Mouse (Mus musculus) heart, embryonic 12.5 days (tissue): Measurements from ENCODE around the gene Bbx. TPM values are rescaled to one million over a fixed set of nuclear protein-coding genes. Genes with fewer than 3 reads are reported as not detected.
A peak's percentile ranks its signal among the peaks of the same experiment; 100 is the strongest.

Experiments used
- ATAC-seq: fragments of 200-750 bp; cut with Nextera tagmentation; 2 replicates; pipeline ENCODE4 v1.8.0; 2017; ENCODE audit warnings: moderate TSS enrichment, moderate library complexity; ENCODE audit not compliant: insufficient number of reproducible peaks, low FRiP score
- H3K27ac ChIP-seq: fragments of 300-500 bp; sonication (generic); 2 replicates; pipeline ENCODE4 v1.5.1; 2016; ENCODE audit warnings: mild to moderate bottlenecking, moderate library complexity; ENCODE audit not compliant: poor library complexity, severe bottlenecking
- H3K27me3 ChIP-seq: fragments of 300-500 bp; sonication (generic); replicated peaks from 2 replicates; pipeline ENCODE4 v1.6.1; 2016; ENCODE audit warnings: mild to moderate bottlenecking, moderate library complexity
- H3K36me3 ChIP-seq: fragments of 300-500 bp; sonication (generic); 2 replicates; pipeline ENCODE4 v1.6.1; 2016; ENCODE audit warnings: mild to moderate bottlenecking, moderate library complexity
- H3K4me1 ChIP-seq: fragments of 300-500 bp; sonication (generic); replicated peaks from 2 replicates; pipeline ENCODE4 v1.6.1; 2016; ENCODE audit warnings: mild to moderate bottlenecking
- H3K4me2 ChIP-seq: fragments of 300-500 bp; sonication (generic); 2 replicates; pipeline ENCODE4 v1.6.1; 2016; ENCODE audit warnings: mild to moderate bottlenecking, moderate library complexity
- H3K4me3 ChIP-seq: fragments of 300-500 bp; sonication (generic); 2 replicates; pipeline ENCODE4 v1.5.1; 2016; ENCODE audit warnings: mild to moderate bottlenecking
- H3K9ac ChIP-seq: fragments of 300-500 bp; sonication (generic); 2 replicates; pipeline ENCODE4 v1.6.1; 2016; ENCODE audit warnings: mild to moderate bottlenecking, moderate library complexity
- H3K9me3 ChIP-seq: fragments of 300-500 bp; sonication (generic); replicated peaks from 2 replicates; pipeline ENCODE4 v1.6.1; 2016; ENCODE audit warnings: mild to moderate bottlenecking, moderate library complexity
- WGBS: fragments of 180-500 bp; shearing (Covaris S2); methylation state at CpG from one replicate; pipeline ENCODE4 v1.1.7; 2016; 5-methylcytosine and 5-hydroxymethylcytosine counted together
- polyA plus RNA-seq: library from polyadenylated mRNA; unstranded; fragments of >200 nt; fragmentation: Nextera tagmentation; extraction: Ambion mirVana; gene quantifications from 2 replicates; pipeline ENCODE4 v1.2.1, GENCODE M21; 2016

Bbx gene
- polyA plus RNA-seq, 1 experiment from 2014 or later = 37.7 TPM

- Histone ChIP-seq H3K27me3 (no peaks in the 10 kb centered on the region), H3K4me3 (no peak overlapping the region), H3K27ac (no peak overlapping the region), H3K9ac (no peak overlapping the region), H3K4me2 (no peak overlapping the region), H3K36me3 (0 out of 2 replicates have a peak, but pooled peaks cover 5% of the 10 kb centered on the region), H3K4me1 (peaks cover 20% of the 10 kb centered on the region), H3K9me3 (no peaks in the 10 kb centered on the region)
- ATAC-seq = no peak
- 81% methylated on average over 4 of the region's 4 CpGs for WGBS
Observed at GRCm38 (mm10) chr16:50398564-50398963, 33.6 kb downstream of the Bbx start.

DNA sequence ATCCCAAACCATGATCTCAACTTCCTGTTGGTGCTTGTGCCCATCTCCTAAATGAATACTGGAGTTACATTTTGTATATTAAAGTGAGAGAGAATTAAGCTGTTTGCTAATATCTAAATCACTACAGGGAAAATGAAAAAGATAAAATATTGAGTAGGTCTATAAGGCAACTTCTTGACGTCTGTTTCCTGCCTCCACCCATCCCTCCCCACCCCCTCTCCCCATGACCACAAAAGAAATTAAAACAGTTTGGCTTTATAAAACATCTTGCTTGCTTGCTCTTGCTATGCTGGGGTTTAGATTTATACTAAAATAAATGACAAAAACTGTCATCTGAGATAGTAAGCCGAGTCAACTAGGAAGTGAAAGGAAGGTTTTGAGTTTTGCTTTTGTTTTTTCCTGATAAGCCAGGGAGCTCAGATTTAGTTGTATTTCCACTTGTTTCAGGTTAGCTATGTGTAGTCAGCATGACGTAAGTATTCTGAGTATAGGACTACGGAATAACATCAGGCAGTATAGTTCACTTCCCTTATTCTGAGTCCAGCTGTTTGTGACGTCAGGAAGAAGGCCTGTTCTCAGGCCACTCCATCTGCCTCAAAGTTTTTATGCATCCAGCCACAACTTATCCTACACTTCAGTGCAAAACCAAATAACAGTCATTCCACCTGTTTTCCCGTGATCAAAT is 36.1 kb downstream of the Bbx start:
- ATAC-seq = no peak
- Histone ChIP-seq H3K4me2 (no peak overlapping the region), H3K4me1 (peaks cover 15% of the 10 kb centered on the region), H3K9ac (no peak overlapping the region), H3K9me3 (no peaks in the 10 kb centered on the region), H3K36me3 (no peaks in the 10 kb centered on the region), H3K27ac (no peak overlapping the region), H3K27me3 (no peaks in the 10 kb centered on the region), H3K4me3 (no peak overlapping the region)
- WGBS = 63% methylated on average over 6 of the region's 6 CpGs

GRCm38 (mm10) chr16:50388499-50388898 is 43.7 kb downstream of the Bbx start:
- Histone ChIP-seq H3K27me3 (no peaks in the 10 kb centered on the region), H3K27ac (no peak overlapping the region), H3K4me2 (no peak overlapping the region), H3K9ac (no peak overlapping the region), H3K4me3 (no peak overlapping the region), H3K36me3 (no peaks in the 10 kb centered on the region), H3K4me1 (peaks cover 7% of the 10 kb centered on the region; the same call in 1 of the 2 replicates), H3K9me3 (no peaks in the 10 kb centered on the region)
- ATAC-seq = no peak
- 67% methylated on average over 3 of the region's 3 CpGs for WGBS

GRCm38 (mm10) chr16:50383541-50383940 is 48.6 kb downstream of the Bbx start:
- WGBS = 88% methylated on average over 8 of the region's 8 CpGs
- Histone ChIP-seq H3K9ac (no peak overlapping the region), H3K9me3 (no peaks in the 10 kb centered on the region), H3K27ac (no peak overlapping the region), H3K36me3 (no peaks in the 10 kb centered on the region), H3K4me3 (no peak overlapping the region), H3K4me1 (peaks cover 26% of the 10 kb centered on the region), H3K4me2 (no peak overlapping the region), H3K27me3 (no peaks in the 10 kb centered on the region)
- ATAC-seq = no peak

- ATAC-seq = no peak
- no peaks in the 10 kb centered on the region for H3K27me3 ChIP-seq
- H3K36me3 ChIP-seq = no peaks in the 10 kb centered on the region
- no peak overlapping the region for H3K9ac ChIP-seq
- 36% methylated on average over 7 of the region's 7 CpGs for WGBS
- H3K27ac ChIP-seq = no peak overlapping the region
- peak overlapping the region; percentile 62 for H3K4me2 ChIP-seq
- H3K4me1 ChIP-seq = peaks cover 19% of the 10 kb centered on the region
- H3K4me3 ChIP-seq = peak overlapping the region; percentile 18
- H3K9me3 ChIP-seq = no peaks in the 10 kb centered on the region
Observed at GRCm38 (mm10) chr16:50381351-50381746, 50.8 kb downstream of the Bbx start.

- ATAC-seq = no peak
Observed at GRCm38 (mm10) chr16:50380682-50381350, 51.4 kb downstream of the Bbx start.

GRCm38 (mm10) chr16:50380232-50380631 is 52.0 kb downstream of the Bbx start:
- 56% methylated on average over 7 of the region's 7 CpGs for WGBS
- Histone ChIP-seq H3K27me3 (no peaks in the 10 kb centered on the region), H3K9ac (no peak overlapping the region), H3K27ac (no peak overlapping the region), H3K4me1 (peaks cover 19% of the 10 kb centered on the region), H3K36me3 (no peaks in the 10 kb centered on the region), H3K9me3 (no peaks in the 10 kb centered on the region), H3K4me3 (no peak overlapping the region), H3K4me2 (0 out of 2 replicates have a peak overlapping the region, but pooled peaks have one; percentile 62)
- ATAC-seq = no peak

More at GRCm38 (mm10) chr16:50380682-50381350, 51.4 kb downstream of the Bbx start:
- H3K4me3 ChIP-seq = peak overlapping the region; percentile 18
- H3K9ac ChIP-seq = no peak overlapping the region
- no peaks in the 10 kb centered on the region for H3K9me3 ChIP-seq
- H3K4me1 ChIP-seq = peaks cover 19% of the 10 kb centered on the region
- H3K27ac ChIP-seq = no peak overlapping the region
- H3K4me2 ChIP-seq = peak overlapping the region; percentile 62
- 43% methylated on average over 10 of the region's 10 CpGs for WGBS
- H3K27me3 ChIP-seq = no peaks in the 10 kb centered on the region
- H3K36me3 ChIP-seq = no peaks in the 10 kb centered on the region

DNA sequence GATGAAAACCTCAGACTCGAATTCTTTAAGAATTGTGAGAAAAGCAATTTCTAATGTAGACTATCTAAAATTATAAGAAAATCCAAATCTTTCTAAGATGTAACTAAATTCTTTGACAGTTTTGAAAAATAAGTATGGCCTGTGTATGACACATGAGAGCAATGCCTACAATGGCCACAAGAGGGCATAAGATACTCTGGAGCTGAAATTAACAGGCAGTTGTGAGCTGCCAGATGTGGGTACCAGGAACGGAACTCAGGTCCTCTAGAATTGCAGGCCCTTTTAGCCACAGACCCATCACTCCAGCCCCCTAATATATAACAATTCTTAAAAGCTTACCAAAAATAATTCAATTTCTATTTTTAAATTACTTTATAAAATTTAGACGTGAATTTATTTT is 57.6 kb downstream of the Bbx start:
- WGBS = 94% methylated on average over 3 of the region's 3 CpGs
- Histone ChIP-seq H3K27ac (no peak overlapping the region), H3K9ac (no peak overlapping the region), H3K4me2 (no peak overlapping the region), H3K36me3 (no peaks in the 10 kb centered on the region), H3K4me3 (no peak overlapping the region), H3K4me1 (peaks cover 5% of the 10 kb centered on the region), H3K9me3 (no peaks in the 10 kb centered on the region), H3K27me3 (no peaks in the 10 kb centered on the region)
- ATAC-seq = no peak

DNA sequence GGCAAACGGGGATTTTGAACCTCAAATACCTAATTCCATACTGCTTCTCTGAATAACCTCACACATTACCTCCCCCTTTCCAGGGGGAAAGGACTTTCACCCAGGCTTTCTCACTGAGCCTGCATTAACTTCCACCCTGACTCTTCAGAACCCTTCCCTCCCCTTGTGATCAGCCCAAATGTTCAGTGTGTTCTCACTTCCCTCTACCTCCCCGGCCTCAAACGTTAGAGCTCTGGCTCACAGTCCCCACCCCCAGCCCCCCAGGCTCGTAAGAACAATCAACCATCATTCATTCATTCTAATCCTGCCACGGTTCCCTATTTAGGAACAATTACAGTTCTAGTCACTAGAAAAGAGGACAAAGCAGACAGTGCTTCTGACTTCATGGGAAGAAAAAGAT is 58.5 kb downstream of the Bbx start:
- Histone ChIP-seq H3K27ac (no peak overlapping the region), H3K4me3 (no peak overlapping the region)

DNA sequence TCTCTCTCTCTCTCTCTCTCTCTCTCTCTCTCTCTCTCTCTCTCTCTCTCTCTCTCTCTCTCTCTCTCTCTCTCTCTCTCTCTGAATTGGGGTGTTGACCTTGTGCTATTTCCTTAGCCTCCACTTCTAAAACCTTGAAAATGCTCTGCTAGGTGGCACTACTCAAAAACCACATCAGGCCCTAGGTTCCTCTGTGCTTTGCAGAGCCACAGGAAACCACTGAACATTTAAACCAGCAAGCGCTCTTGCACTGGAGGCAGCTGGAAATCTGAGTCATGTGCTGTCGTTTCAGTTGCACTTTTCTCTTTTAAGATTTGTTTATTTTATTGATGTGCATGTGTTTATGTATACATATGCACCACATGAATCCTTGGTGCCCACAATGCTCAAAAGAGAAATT is 59.6 kb downstream of the Bbx start:
- no peak overlapping the region for H3K4me2 ChIP-seq
- peaks cover 5% of the 10 kb centered on the region for H3K4me1 ChIP-seq
- H3K27me3 ChIP-seq = no peaks in the 10 kb centered on the region
- H3K9me3 ChIP-seq = no peaks in the 10 kb centered on the region
- WGBS = 68% methylated on average over 2 of the region's 2 CpGs
- no peak for ATAC-seq
- no peak overlapping the region for H3K27ac ChIP-seq
- H3K9ac ChIP-seq = no peak overlapping the region
- H3K36me3 ChIP-seq = no peaks in the 10 kb centered on the region
- H3K4me3 ChIP-seq = no peak overlapping the region

More for the DNA sequence above, 58.5 kb downstream of the Bbx start:
- H3K36me3 ChIP-seq = no peaks in the 10 kb centered on the region
- H3K27me3 ChIP-seq = no peaks in the 10 kb centered on the region
- peaks cover 5% of the 10 kb centered on the region for H3K4me1 ChIP-seq
- H3K9ac ChIP-seq = no peak overlapping the region
- H3K9me3 ChIP-seq = no peaks in the 10 kb centered on the region
- no peak overlapping the region for H3K4me2 ChIP-seq
- 44% methylated on average over 5 of the region's 5 CpGs for WGBS
- ATAC-seq = no peak

GRCm38 (mm10) chr16:50371460-50371859 is 60.7 kb downstream of the Bbx start:
- 19% methylated on average over 3 of the region's 3 CpGs for WGBS
- no peak overlapping the region for H3K9ac ChIP-seq
- no peak overlapping the region for H3K4me2 ChIP-seq
- H3K9me3 ChIP-seq = no peaks in the 10 kb centered on the region
- no peaks in the 10 kb centered on the region for H3K36me3 ChIP-seq
- no peak overlapping the region for H3K4me3 ChIP-seq
- peaks cover 11% of the 10 kb centered on the region for H3K4me1 ChIP-seq
- H3K27ac ChIP-seq = no peak overlapping the region
- H3K27me3 ChIP-seq = no peaks in the 10 kb centered on the region
- ATAC-seq = no peak
